Mouse (Mus musculus) heart, postnatal 0 days (tissue): ENCODE measurements around the gene Pds5a. TPM values are rescaled to one million over a fixed set of nuclear protein-coding genes. Genes with fewer than 3 reads are reported as not detected.

Source experiments
- ATAC-seq: fragments of 200-750 bp; cut with Nextera tagmentation; 2 replicates; pipeline ENCODE4 v1.8.0; 2017; ENCODE audit warnings: low read depth, moderate number of reproducible peaks, moderate library complexity; ENCODE audit not compliant: insufficient read depth
- DNase-seq: peaks from one replicate; pipeline ENCODE4 v3.0.0-alpha.2; 2016; ENCODE audit warnings: low spot score
- H3K27ac ChIP-seq: fragments of 300-500 bp; sonication (generic); 2 replicates; pipeline ENCODE4 v1.5.1; 2014; ENCODE audit warnings: low read depth, mild to moderate bottlenecking
- H3K27me3 ChIP-seq: fragments of 300-500 bp; sonication (generic); 2 replicates; pipeline ENCODE4 v1.6.1; 2014; ENCODE audit warnings: low read length, mixed read lengths; ENCODE audit not compliant: control insufficient read depth, insufficient read depth
- H3K36me3 ChIP-seq: fragments of 300-500 bp; sonication (generic); replicated peaks from 2 replicates; pipeline ENCODE4 v1.6.1; 2014; ENCODE audit warnings: low read length, mixed read lengths; ENCODE audit not compliant: control insufficient read depth, insufficient read depth
- H3K4me1 ChIP-seq: fragments of 300-500 bp; sonication (generic); 2 replicates; pipeline ENCODE4 v1.6.1; 2014; ENCODE audit warnings: antibody characterized with exemption; ENCODE audit not compliant: control insufficient read depth, insufficient read depth
- H3K4me2 ChIP-seq: fragments of 300-500 bp; sonication (generic); 2 replicates; pipeline ENCODE4 v1.6.1; 2014; ENCODE audit warnings: low read depth, mild to moderate bottlenecking, low read length, moderate library complexity
- H3K4me3 ChIP-seq: fragments of 300-500 bp; sonication (generic); 2 replicates; pipeline ENCODE4 v1.5.1; 2014; ENCODE audit warnings: low read depth, low read length
- H3K9ac ChIP-seq: fragments of 300-500 bp; sonication (generic); replicated peaks from 2 replicates; pipeline ENCODE4 v1.6.1; 2014; ENCODE audit warnings: low read depth, low read length, mixed read lengths
- H3K9me3 ChIP-seq: fragments of 300-500 bp; sonication (generic); replicated peaks from 2 replicates; pipeline ENCODE4 v1.6.1; 2016; ENCODE audit warnings: low read length; ENCODE audit not compliant: control insufficient read depth
- CTCF ChIP-seq: IDR thresholded peaks from 2 replicates; pipeline ENCODE4 v1.5.1; 2016; ENCODE audit warnings: antibody characterized with exemption, control low read depth, low read depth
- EP300 ChIP-seq: IDR thresholded peaks from 2 replicates; pipeline ENCODE4 v1.6.1; 2016; ENCODE audit warnings: antibody characterized with exemption, low read depth
- polyA plus RNA-seq: library from polyadenylated mRNA; unstranded; fragments of >200 nt; fragmentation: Nextera tagmentation; extraction: Ambion mirVana; gene quantifications from 2 replicates; pipeline ENCODE4 v1.2.1, GENCODE M21; 2015
- total RNA-seq: library from RNA; depleted of rRNA; stranded (reverse); fragments of >200 nt; gene quantifications from 2 replicates; pipeline ENCODE4 v1.2.3, GENCODE M21; 2014; ENCODE audit warnings: low replicate concordance; rRNA removed

The Pds5a gene
- total and polyA plus RNA-seq, 2 experiments from 2014 or later: 15.4 to 91.3 TPM

DNA sequence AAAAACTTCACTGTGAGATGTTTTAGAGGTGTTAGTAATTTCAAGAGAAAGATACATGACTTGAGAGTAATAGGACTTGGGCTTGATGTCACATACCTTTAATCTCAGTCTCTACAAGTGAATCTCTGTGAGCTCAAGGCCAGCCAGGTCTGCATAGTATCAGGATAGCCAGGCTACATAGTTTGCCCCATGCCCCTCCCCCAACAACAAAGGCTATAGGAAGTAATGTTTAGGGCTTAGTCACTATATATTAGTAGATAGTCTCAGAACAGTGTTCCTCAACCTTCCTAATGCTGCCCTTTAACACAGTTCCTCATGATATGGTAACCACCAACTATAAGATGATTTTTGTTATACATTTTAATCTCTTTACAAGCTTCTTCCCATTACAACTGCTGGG lies 141.0 kb downstream of the Pds5a start:
- no peaks in the 10 kb centered on the region for H3K9me3 ChIP-seq
- H3K36me3 ChIP-seq: 0 out of 2 replicates have a peak, but pooled peaks cover 5% of the 10 kb centered on the region
- H3K9ac ChIP-seq: no peak overlapping the region
- DNase-seq: no peak
- ATAC-seq: no peak
- H3K27me3 ChIP-seq: no peaks in the 10 kb centered on the region
- TF ChIP-seq CTCF (no peak), EP300 (no peak)
- no peak overlapping the region for H3K4me2 ChIP-seq
- 0 out of 2 replicates have a peak overlapping the region, but pooled peaks have one; percentile 6 for H3K27ac ChIP-seq
- H3K4me3 ChIP-seq: no peak overlapping the region
- H3K4me1 ChIP-seq: no peaks in the 10 kb centered on the region

Other genes starting within 250 kb of the Pds5a start
- not detected in 2 replicates for gene Gm43552, start 205.4 kb downstream of the Pds5a start, total RNA-seq
- not detected in 2 replicates for gene Gm43552, start 205.4 kb downstream of the Pds5a start, polyA plus RNA-seq
- 122 and 156 TPM in 2 replicates for gene Smim14, start 161.1 kb downstream of the Pds5a start, total RNA-seq
- gene Smim14, start 161.1 kb downstream of the Pds5a start, polyA plus RNA-seq: 190 and 200 TPM in 2 replicates
- gene Ube2k, start 161.0 kb downstream of the Pds5a start, total RNA-seq: 19.5 and 21.2 TPM in 2 replicates
- gene Ube2k, start 161.0 kb downstream of the Pds5a start, polyA plus RNA-seq: 125 and 132 TPM in 2 replicates
- 10.5 and 18.6 TPM in 2 replicates for gene N4bp2, start 65.2 kb upstream of the Pds5a start, total RNA-seq
- gene N4bp2, start 65.2 kb upstream of the Pds5a start, polyA plus RNA-seq: 6.0 and 8.0 TPM in 2 replicates
- gene Rhoh, start 162.9 kb upstream of the Pds5a start, total RNA-seq: 0.34 and 2.8 TPM in 2 replicates
- gene Rhoh, start 162.9 kb upstream of the Pds5a start, polyA plus RNA-seq: 0.32 and 0.41 TPM in 2 replicates
- 6.9 and 21.2 TPM in 2 replicates for gene Chrna9, start 236.6 kb upstream of the Pds5a start, total RNA-seq
- not detected in 2 replicates for gene Chrna9, start 236.6 kb upstream of the Pds5a start, polyA plus RNA-seq